Mouse (Mus musculus): ENCODE data around the gene Fam117b.

- TF ChIP-seq CTCF (IDR thresholded peaks at IDR 0.05; ENCODE audit: control insufficient read depth, insufficient read depth, insufficient read length), result no peak
- TF ChIP-seq FOSL1 (IDR thresholded peaks at IDR 0.05; ENCODE audit: insufficient read depth, low read length, poor library complexity, severe bottlenecking), result no peak
- no peak for TF ChIP-seq CEBPB (IDR thresholded peaks at IDR 0.05; ENCODE audit: low read depth)
- TF ChIP-seq USF1 (IDR thresholded peaks at IDR 0.05; ENCODE audit: low read depth), result no peak
Measured at GRCm38 (mm10) chr1:59901082-59901876, 11.5 kb upstream of the Fam117b start.

Measured in C2C12 (cell line).